Mouse (Mus musculus) forebrain, embryonic 10.5 days (tissue): ENCODE results near the gene Ptpn3. TPM values are rescaled to one million over a fixed set of nuclear protein-coding genes. Genes with fewer than 3 reads are reported as not detected.

ENCODE experiments used
- DNase-seq: peaks from one replicate; pipeline ENCODE4 v3.0.0-alpha.2; 2017; ENCODE audit warnings: low spot score; ENCODE audit errors: extremely low spot score
- H3K27ac ChIP-seq: fragments of 300-500 bp; sonication (generic); 2 replicates; pipeline ENCODE4 v1.5.1; 2016; ENCODE audit warnings: mild to moderate bottlenecking
- H3K27me3 ChIP-seq: fragments of 300-500 bp; sonication (generic); 2 replicates; pipeline ENCODE4 v1.6.1; 2016; ENCODE audit warnings: mild to moderate bottlenecking; ENCODE audit not compliant: poor library complexity, severe bottlenecking
- H3K36me3 ChIP-seq: fragments of 300-500 bp; sonication (generic); replicated peaks from 2 replicates; pipeline ENCODE4 v1.6.1; 2016; ENCODE audit warnings: mild to moderate bottlenecking, moderate library complexity
- H3K4me1 ChIP-seq: fragments of 300-500 bp; sonication (generic); 2 replicates; pipeline ENCODE4 v1.6.1; 2016
- H3K4me3 ChIP-seq: fragments of 300-500 bp; sonication (generic); 2 replicates; pipeline ENCODE4 v1.5.1; 2016; ENCODE audit warnings: mild to moderate bottlenecking, moderate library complexity
- H3K9me3 ChIP-seq: fragments of 300-500 bp; sonication (generic); 2 replicates; pipeline ENCODE4 v1.6.1; 2016; ENCODE audit warnings: mild to moderate bottlenecking, moderate library complexity
- WGBS: fragments of 180-500 bp; shearing (Covaris S2); methylation state at CpG from one replicate; pipeline ENCODE4 v1.1.7; 2016; 5-methylcytosine and 5-hydroxymethylcytosine counted together
- polyA plus RNA-seq: library from polyadenylated mRNA; unstranded; fragments of >200 nt; fragmentation: Nextera tagmentation; extraction: Ambion mirVana; gene quantifications from 2 replicates; pipeline ENCODE4 v1.2.1, GENCODE M21; 2016

The Ptpn3 gene
- polyA plus RNA-seq, 1 experiment from 2014 or later, result 1.3 TPM

- Histone ChIP-seq H3K9me3 (no peaks in the 10 kb centered on the region), H3K4me1 (peaks cover 8% of the 10 kb centered on the region; the same call in 1 of the 2 replicates), H3K4me3 (no peak overlapping the region), H3K27ac (no peak overlapping the region), H3K36me3 (no peaks in the 10 kb centered on the region), H3K27me3 (peaks cover 14% of the 10 kb centered on the region; the same call in 1 of the 2 replicates)
- no peak for DNase-seq
- 91% methylated on average over 4 of the region's 4 CpGs for WGBS
Observed at GRCm38 (mm10) chr4:57311750-57312149, 10.1 kb upstream of the Ptpn3 start.

- Histone ChIP-seq H3K36me3 (no peaks in the 10 kb centered on the region), H3K27ac (no peak overlapping the region), H3K27me3 (peaks cover 18% of the 10 kb centered on the region; the same call in 1 of the 2 replicates), H3K4me3 (peak overlapping the region; percentile 5; the same call in 1 of the 2 replicates), H3K4me1 (peaks cover 8% of the 10 kb centered on the region; the same call in 1 of the 2 replicates), H3K9me3 (no peaks in the 10 kb centered on the region)
- 56% methylated on average over 26 of the region's 26 CpGs for WGBS
- DNase-seq, result no peak
Observed at GRCm38 (mm10) chr4:57308214-57309000, 6.8 kb upstream of the Ptpn3 start.

- no peak for DNase-seq
- Histone ChIP-seq H3K9me3 (no peaks in the 10 kb centered on the region), H3K36me3 (no peaks in the 10 kb centered on the region), H3K27me3 (peaks cover 23% of the 10 kb centered on the region), H3K4me1 (peaks cover 8% of the 10 kb centered on the region; the same call in 1 of the 2 replicates), H3K27ac (no peak overlapping the region), H3K4me3 (no peak overlapping the region)
- 78% methylated on average over 4 of the region's 4 CpGs for WGBS
Observed at GRCm38 (mm10) chr4:57307747-57308146, 6.1 kb upstream of the Ptpn3 start.

GRCm38 (mm10) chr4:57306260-57306659 lies 4.6 kb upstream of the Ptpn3 start:
- H3K9me3 ChIP-seq, result no peaks in the 10 kb centered on the region
- H3K4me3 ChIP-seq, result no peak overlapping the region
- H3K36me3 ChIP-seq, result no peaks in the 10 kb centered on the region
- 91% methylated on average over 4 of the region's 4 CpGs for WGBS
- no peak overlapping the region for H3K27ac ChIP-seq
- no peak for DNase-seq
- peaks cover 31% of the 10 kb centered on the region for H3K27me3 ChIP-seq
- H3K4me1 ChIP-seq, result peaks cover 15% of the 10 kb centered on the region

GRCm38 (mm10) chr4:57305644-57306043 lies 4.0 kb upstream of the Ptpn3 start:
- DNase-seq, result no peak
- Histone ChIP-seq H3K9me3 (no peaks in the 10 kb centered on the region), H3K4me3 (no peak overlapping the region), H3K36me3 (no peaks in the 10 kb centered on the region), H3K27ac (no peak overlapping the region), H3K27me3 (peaks cover 36% of the 10 kb centered on the region), H3K4me1 (peaks cover 21% of the 10 kb centered on the region)
- 82% methylated on average over 7 of the region's 7 CpGs for WGBS

- Histone ChIP-seq H3K4me3 (peak overlapping the region; percentile 65), H3K27ac (peak overlapping the region; percentile 78; the same call in 1 of the 2 replicates), H3K4me1 (peaks cover 37% of the 10 kb centered on the region), H3K27me3 (peaks cover 71% of the 10 kb centered on the region), H3K36me3 (no peaks in the 10 kb centered on the region), H3K9me3 (no peaks in the 10 kb centered on the region)
- WGBS, result under 1% methylated on average over 37 of the region's 37 CpGs
- DNase-seq, result peak; percentile 42
Observed at GRCm38 (mm10) chr4:57300469-57301409, 898 bp downstream of the Ptpn3 start.

- peak overlapping the region; percentile 78 for H3K27ac ChIP-seq
- no peaks in the 10 kb centered on the region for H3K36me3 ChIP-seq
- peak; percentile 41 for DNase-seq
- H3K27me3 ChIP-seq, result peaks cover 79% of the 10 kb centered on the region
- H3K4me1 ChIP-seq, result peaks cover 37% of the 10 kb centered on the region
- H3K9me3 ChIP-seq, result no peaks in the 10 kb centered on the region
- H3K4me3 ChIP-seq, result peak overlapping the region; percentile 65
- WGBS, result under 1% methylated on average over 97 of the region's 97 CpGs
Observed at GRCm38 (mm10) chr4:57299701-57300468, 1.8 kb downstream of the Ptpn3 start.

GRCm38 (mm10) chr4:57299308-57299700 lies 2.3 kb downstream of the Ptpn3 start:
- Histone ChIP-seq H3K4me1 (peaks cover 37% of the 10 kb centered on the region), H3K27me3 (peaks cover 82% of the 10 kb centered on the region), H3K27ac (no peak overlapping the region), H3K36me3 (no peaks in the 10 kb centered on the region), H3K9me3 (no peaks in the 10 kb centered on the region), H3K4me3 (peak overlapping the region; percentile 65)
- WGBS, result 4% methylated on average over 9 of the region's 9 CpGs
- no peak for DNase-seq

- peaks cover 37% of the 10 kb centered on the region for H3K4me1 ChIP-seq
- H3K27ac ChIP-seq, result no peak overlapping the region
- no peak overlapping the region for H3K4me3 ChIP-seq
- no peaks in the 10 kb centered on the region for H3K36me3 ChIP-seq
- 91% methylated on average over 4 of the region's 4 CpGs for WGBS
- peaks cover 76% of the 10 kb centered on the region for H3K27me3 ChIP-seq
- no peaks in the 10 kb centered on the region for H3K9me3 ChIP-seq
- DNase-seq, result no peak
Observed at GRCm38 (mm10) chr4:57298181-57298580, 3.5 kb downstream of the Ptpn3 start.

- Histone ChIP-seq H3K36me3 (no peaks in the 10 kb centered on the region), H3K4me3 (no peak overlapping the region), H3K9me3 (no peaks in the 10 kb centered on the region), H3K27ac (no peak overlapping the region), H3K4me1 (peaks cover 18% of the 10 kb centered on the region), H3K27me3 (peaks cover 54% of the 10 kb centered on the region)
- DNase-seq, result no peak
- WGBS, result 91% methylated on average over 9 of the region's 9 CpGs
Observed at GRCm38 (mm10) chr4:57294971-57295656, 6.5 kb downstream of the Ptpn3 start.

GRCm38 (mm10) chr4:57292670-57293069 lies 9.0 kb downstream of the Ptpn3 start:
- 88% methylated on average over 5 of the region's 5 CpGs for WGBS
- 0 out of 2 replicates have a peak, but pooled peaks cover 2% of the 10 kb centered on the region for H3K4me1 ChIP-seq
- no peaks in the 10 kb centered on the region for H3K36me3 ChIP-seq

GRCm38 (mm10) chr4:57290049-57290448 lies 11.6 kb downstream of the Ptpn3 start:
- Histone ChIP-seq H3K4me3 (no peak overlapping the region), H3K9me3 (no peaks in the 10 kb centered on the region), H3K36me3 (no peaks in the 10 kb centered on the region), H3K27me3 (peaks cover 4% of the 10 kb centered on the region; the same call in 1 of the 2 replicates), H3K27ac (no peak overlapping the region), H3K4me1 (no peaks in the 10 kb centered on the region)
- WGBS, result 85% methylated on average over 6 of the region's 6 CpGs
- DNase-seq, result no peak

More at GRCm38 (mm10) chr4:57292670-57293069, 9.0 kb downstream of the Ptpn3 start:
- Histone ChIP-seq H3K4me3 (no peak overlapping the region), H3K9me3 (no peaks in the 10 kb centered on the region), H3K27ac (no peak overlapping the region), H3K27me3 (peaks cover 30% of the 10 kb centered on the region)
- no peak for DNase-seq
